Mouse (Mus musculus) brain, embryonic 14.5 days (tissue): ENCODE data around the gene Gk2. TPM values are rescaled to one million over a fixed set of nuclear protein-coding genes. Genes with fewer than 3 reads are reported as not detected.

Source experiments
- DNase-seq: peaks from one replicate; pipeline ENCODE4 v3.0.0-alpha.2; 2011; ENCODE audit warnings: low read depth
- CTCF ChIP-seq: fragments of 200-500 bp; IDR thresholded peaks from 2 replicates; pipeline ENCODE4 v1.5.1; 2012; ENCODE audit warnings: inconsistent platforms, mild to moderate bottlenecking, moderate library complexity, borderline replicate concordance; ENCODE audit not compliant: insufficient read depth, insufficient read length; ENCODE audit errors: extremely low read depth
- POLR2A ChIP-seq: fragments of 200-500 bp; IDR thresholded peaks from 2 replicates; pipeline ENCODE4 v1.6.1; 2012; ENCODE audit warnings: mild to moderate bottlenecking, inconsistent platforms, borderline replicate concordance; ENCODE audit not compliant: poor library complexity, insufficient read depth, insufficient read length, severe bottlenecking; ENCODE audit errors: extremely low read depth
- polyA plus RNA-seq: library from polyadenylated mRNA; depleted of rRNA; stranded (reverse); fragments of >200 nt; gene quantifications from 2 replicates; pipeline ENCODE4 v1.2.3, GENCODE M21; 2012; rRNA removed

Gene Gk2
- not detected in 2 replicates for polyA plus RNA-seq

- TF ChIP-seq POLR2A (no peak), CTCF (no peak)
Measured at GRCm38 (mm10) chr5:97456816-97457215, at the start of gene Gk2. Gene Gk2, minus strand, starts transcription at chr5:97457021.

GRCm38 (mm10) chr5:97498041-97498440, 41.2 kb upstream of the Gk2 start:
- no peak for DNase-seq
- TF ChIP-seq POLR2A (no peak), CTCF (no peak)

More at GRCm38 (mm10) chr5:97456816-97457215, at the start of gene Gk2:
- DNase-seq, result no peak

- DNase-seq, result peak; percentile 52
- TF ChIP-seq CTCF (no peak), POLR2A (no peak)
Measured at GRCm38 (mm10) chr5:97495488-97496092, 38.8 kb upstream of the Gk2 start.

DNA sequence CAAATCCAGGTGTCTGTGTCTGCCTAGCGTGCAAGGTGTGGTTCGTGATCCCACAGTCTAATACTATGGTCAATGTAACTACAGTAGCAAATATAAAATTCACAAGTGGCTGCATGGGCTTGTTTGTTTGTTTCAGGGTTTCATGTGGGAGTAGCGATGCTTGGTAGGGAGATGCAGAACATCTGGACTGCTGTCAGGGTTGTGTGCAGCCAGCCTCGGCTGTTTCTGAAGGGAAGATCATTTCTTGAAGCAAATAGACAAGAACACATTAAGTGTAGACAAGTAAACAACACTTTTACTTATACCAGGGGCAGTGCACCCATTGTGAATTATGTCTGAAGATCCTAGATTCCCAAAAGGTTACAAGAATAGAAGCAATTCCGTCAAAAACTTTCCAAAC, 36.6 kb upstream of the Gk2 start:
- no peak for DNase-seq
- TF ChIP-seq CTCF, result no peak
- no peak for TF ChIP-seq POLR2A

DNA sequence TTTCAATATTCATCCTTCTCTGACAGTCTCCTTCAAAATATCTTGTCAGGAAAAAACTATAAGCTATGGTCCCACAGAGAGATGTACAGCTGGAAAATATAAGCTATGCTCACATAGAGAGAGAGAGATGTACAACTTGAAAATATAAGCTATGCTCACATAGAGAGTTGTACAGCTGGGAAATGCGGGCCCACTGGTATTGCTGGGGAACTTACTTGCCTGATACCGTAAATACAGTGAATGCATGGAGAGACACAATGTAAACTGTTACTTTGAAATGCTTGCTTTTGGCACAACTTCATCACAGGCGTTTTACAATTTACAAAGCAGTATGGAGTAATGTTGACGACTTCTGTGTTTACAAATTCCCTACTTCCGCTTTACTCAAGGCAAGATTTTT, 29.3 kb upstream of the Gk2 start:
- TF ChIP-seq POLR2A (no peak), CTCF (no peak)
- DNase-seq, result peak; percentile 24

DNA sequence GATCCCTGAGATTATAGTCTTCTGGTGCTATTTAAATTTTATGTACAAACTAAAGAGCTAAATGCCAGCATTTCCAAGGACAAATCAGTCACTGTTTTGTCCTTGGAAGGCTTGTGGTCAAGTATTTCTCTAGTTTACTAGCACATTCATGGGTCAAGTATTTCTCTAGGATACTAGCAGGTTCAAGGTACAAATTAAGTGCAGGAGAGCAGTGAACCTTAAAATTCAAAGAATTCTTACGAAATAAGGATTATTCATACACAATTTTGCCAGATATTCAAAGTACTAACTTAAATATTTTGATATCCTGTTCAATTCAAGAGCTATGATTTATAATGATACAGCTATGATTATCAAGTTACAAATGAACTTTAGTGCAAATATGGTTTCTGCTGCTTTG, 23.2 kb upstream of the Gk2 start:
- DNase-seq, result no peak
- no peak for TF ChIP-seq CTCF
- no peak for TF ChIP-seq POLR2A

DNA sequence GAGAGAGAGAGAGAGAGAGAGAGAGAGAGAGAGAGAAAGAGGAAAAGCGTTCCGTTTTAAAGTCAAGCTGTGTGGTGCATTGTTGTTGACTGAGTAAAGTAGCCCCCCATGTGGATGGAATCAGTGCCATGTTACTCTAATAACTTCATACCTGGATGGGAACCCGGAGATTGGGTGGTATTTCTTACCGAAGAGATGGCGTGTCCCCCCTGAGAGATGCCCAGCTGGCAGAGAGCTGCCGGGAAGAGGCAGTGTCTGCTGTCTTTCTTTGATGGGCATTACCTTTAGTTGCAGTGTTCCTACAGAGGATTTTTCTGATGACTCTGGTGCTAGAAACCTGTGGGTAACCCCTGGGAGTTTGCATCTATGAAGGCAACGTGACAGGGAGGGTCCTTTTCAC, 10.4 kb upstream of the Gk2 start:
- peak; percentile 17 for DNase-seq
- no peak for TF ChIP-seq POLR2A
- no peak for TF ChIP-seq CTCF

DNA sequence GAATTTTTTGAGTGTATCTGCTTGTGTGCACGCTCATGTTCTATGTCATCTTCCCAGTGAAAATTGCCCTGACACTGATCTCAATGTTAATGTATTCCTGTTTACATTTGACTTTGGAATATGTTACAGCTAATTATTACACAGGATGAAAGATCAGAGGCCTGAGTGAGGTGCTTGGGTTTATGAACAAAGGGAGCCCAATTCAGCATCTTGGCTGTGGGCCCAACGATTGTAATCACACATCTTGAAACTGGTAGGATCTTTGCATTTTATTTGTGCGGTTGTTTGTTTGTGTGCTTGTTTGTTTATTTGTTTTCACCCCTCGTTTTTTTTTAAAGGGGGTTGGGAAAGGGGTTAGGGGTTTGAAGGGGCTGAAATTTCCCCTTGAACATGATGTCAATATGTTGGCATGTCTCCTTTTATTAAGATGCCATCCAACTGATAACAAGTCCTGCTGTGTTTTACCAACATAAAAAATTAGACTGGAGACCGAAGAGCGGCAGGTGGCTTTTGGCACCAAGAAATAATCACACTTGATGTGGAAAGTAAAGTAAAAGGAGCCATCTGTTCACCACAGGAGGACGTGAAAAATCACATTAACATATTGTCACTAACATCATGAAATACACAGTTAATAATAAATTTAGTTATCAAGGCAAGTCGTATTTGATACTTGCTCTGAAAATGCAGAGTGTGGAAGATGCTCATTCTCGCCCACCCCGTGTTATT, 9.8 kb upstream of the Gk2 start:
- peak; percentile 90 for DNase-seq
- TF ChIP-seq POLR2A (no peak), CTCF (no peak)

- DNase-seq, result peak; percentile 55
- no peak for TF ChIP-seq POLR2A
- TF ChIP-seq CTCF, result no peak
Measured at GRCm38 (mm10) chr5:97465956-97466355, 9.1 kb upstream of the Gk2 start.

- TF ChIP-seq POLR2A (no peak), CTCF (no peak)
Measured at GRCm38 (mm10) chr5:97462856-97463255, 6.0 kb upstream of the Gk2 start.

GRCm38 (mm10) chr5:97451451-97451850, 5.4 kb downstream of the Gk2 start:
- no peak for DNase-seq
- TF ChIP-seq CTCF, result no peak
- TF ChIP-seq POLR2A, result no peak

More at GRCm38 (mm10) chr5:97462856-97463255, 6.0 kb upstream of the Gk2 start:
- DNase-seq, result peak; percentile 3

DNA sequence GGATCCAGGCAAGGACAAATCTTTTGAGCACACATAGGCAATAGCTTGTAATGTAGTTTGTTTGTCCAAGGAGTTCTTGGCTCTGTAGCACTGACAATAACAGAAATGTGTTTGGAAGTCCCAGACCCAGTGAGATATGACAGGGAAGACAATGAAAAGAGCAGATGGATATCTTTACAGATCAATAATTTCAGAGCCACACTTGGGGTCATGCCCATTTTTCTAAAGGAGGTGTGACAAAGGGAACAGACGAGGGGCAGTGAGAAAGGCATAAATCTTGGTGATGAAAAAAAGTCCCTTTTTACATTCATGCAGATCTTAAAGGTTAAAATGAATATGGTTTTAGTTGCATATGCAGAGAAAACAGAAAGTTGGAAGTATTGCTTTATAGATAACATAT, 12.6 kb downstream of the Gk2 start:
- no peak for DNase-seq

More for the DNA sequence above, 12.6 kb downstream of the Gk2 start:
- TF ChIP-seq POLR2A, result no peak
- TF ChIP-seq CTCF, result no peak
